Mouse (Mus musculus) splenic B cell, adult 2 months (primary cell): ENCODE data around the gene Art4.

Experiments
- DNase-seq: peaks from one replicate; pipeline ENCODE4 v3.0.0-alpha.2; 2011; ENCODE audit warnings: low read depth, low spot score
- H3K27me3 ChIP-seq: 2 replicates; pipeline ENCODE4 v1.6.1; 2012; ENCODE audit warnings: mild to moderate bottlenecking, low read length, moderate library complexity, mixed read lengths; ENCODE audit not compliant: control insufficient read depth, poor library complexity, insufficient read depth, severe bottlenecking
- H3K36me3 ChIP-seq: 2 replicates; pipeline ENCODE4 v1.6.1; 2012; ENCODE audit warnings: mild to moderate bottlenecking, low read length, moderate library complexity, mixed read lengths; ENCODE audit not compliant: control insufficient read depth, poor library complexity, insufficient read depth, severe bottlenecking

Art4 gene

DNA sequence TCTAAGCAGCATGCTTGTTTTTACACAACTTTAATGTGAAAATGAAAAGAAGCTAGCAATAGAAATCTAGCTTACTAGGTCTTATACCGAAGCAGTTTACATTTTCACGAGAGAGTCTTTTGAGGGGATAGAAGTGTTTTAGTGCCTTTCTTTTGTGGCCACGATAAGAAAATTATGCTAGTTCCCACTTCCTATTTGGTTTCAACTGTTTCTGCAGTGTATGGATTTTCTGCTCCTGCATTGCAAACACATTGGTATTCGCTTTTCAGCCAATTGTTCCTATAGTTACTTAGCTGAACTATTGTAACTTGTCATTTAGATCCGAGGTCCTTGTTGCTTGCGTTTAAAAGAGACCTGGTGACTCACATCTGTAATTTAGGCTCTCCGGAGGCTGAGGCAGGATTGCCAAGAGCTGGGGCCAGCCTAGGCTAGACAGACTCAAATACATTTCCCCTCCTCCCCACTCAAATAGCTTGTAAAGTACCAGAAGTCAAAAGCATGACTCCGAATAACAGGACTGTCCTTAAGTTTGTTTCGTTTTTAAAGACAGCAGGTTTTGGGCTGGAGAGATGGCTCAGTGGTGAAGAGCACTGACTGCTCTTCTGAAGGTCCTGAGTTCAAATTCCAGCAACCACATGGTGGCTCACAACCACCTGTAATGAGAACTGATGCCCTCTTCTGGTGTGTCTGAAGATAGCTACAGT, 52.7 kb downstream of the Art4 start:
- Histone ChIP-seq H3K27me3 (no peaks in the 10 kb centered on the region), H3K36me3 (no peaks in the 10 kb centered on the region)
- peak; percentile 38 for DNase-seq

DNA sequence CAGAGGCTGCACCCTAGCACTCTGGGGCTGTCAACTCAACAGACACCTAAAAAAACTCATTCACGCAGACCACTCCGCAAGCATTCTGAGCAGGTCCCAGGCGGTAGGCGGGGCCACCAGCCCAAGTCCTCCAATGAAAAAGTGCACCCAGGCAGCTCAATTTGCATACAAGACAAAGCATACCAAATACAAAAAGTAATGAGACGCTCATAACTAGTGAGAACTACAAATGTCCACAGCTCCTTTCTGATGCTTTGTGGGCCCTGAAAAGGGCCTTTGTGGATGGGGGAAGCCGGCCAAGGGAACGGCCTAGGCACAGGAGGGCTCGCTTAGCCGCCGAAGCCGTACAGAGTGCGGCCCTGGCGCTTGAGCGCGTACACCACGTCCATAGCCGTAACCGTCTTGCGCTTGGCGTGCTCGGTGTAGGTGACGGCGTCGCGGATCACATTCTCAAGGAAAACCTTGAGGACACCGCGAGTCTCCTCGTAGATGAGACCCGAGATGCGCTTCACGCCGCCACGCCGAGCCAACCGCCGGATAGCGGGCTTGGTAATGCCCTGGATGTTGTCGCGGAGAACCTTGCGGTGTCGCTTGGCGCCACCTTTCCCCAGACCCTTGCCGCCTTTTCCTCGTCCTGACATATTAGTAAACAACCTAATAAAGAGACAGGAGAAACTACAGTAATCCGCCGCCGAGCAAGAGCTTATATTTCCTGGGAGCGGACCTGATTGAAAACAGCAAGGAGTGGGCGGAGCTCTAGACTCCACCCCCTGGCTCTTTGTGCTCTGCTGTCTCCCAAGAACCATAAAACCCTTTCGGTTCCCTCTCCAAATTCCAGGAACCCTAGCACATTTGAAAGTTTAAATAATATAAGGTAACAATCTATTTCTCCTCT, 53.5 kb downstream of the Art4 start, which contains the start of gene Hist4h4:
Hist4h4 (minus strand) TSS at position 677 of the 895 bp plus-strand sequence.
- no peaks in the 10 kb centered on the region for H3K27me3 ChIP-seq
- DNase-seq = peak; percentile 93
- no peaks in the 10 kb centered on the region for H3K36me3 ChIP-seq

DNA sequence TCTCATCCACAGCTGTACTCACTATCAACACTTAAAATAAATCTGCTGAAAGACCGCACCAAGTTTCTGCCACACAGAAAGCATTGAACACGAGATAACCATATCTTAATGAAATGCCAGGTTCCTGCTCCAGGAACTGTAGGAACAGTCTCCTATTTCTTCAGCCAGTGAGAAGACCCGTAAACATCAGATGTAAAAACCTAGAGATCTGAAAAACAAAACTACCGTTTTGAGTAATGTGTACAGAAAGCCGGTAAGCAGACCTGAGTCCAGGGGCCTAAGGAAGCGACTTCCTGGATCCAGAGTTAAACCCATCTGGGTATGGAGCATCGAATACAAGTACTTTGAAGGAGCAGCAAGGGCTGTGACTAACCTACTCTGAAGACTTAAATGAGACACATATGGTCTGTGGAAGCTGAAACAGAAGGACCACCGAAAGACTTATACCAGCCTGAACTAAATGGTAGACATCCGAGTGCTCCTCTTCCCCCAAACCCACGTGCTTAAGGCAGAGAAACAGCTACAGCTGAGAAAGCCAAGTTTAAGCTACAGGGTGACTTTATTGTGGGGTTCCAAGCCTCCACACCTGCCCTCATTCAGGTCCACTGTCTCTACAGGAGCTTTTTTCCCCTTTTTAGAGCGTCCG, 54.3 kb downstream of the Art4 start:
- no peaks in the 10 kb centered on the region for H3K36me3 ChIP-seq
- H3K27me3 ChIP-seq = no peaks in the 10 kb centered on the region
- DNase-seq = no peak

DNA sequence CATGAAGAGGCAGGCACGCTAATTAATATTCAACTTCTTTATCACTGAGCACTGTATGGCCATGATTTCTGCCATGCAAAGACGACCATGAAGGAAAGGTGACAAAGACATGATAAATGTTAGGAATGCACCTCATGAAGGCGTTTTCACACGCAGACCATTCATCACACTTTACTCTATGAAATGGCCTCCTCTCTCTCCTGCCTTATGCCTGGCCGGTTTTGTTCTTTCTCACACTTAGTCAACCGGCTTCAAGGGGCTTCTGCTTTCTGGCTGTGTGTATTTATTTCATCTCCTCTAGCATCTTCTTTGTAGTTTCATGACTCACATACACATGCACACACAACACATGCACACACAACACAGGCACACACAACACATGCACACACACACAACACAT, 56.3 kb downstream of the Art4 start:
- Histone ChIP-seq H3K27me3 (no peaks in the 10 kb centered on the region), H3K36me3 (no peaks in the 10 kb centered on the region)
- no peak for DNase-seq

DNA sequence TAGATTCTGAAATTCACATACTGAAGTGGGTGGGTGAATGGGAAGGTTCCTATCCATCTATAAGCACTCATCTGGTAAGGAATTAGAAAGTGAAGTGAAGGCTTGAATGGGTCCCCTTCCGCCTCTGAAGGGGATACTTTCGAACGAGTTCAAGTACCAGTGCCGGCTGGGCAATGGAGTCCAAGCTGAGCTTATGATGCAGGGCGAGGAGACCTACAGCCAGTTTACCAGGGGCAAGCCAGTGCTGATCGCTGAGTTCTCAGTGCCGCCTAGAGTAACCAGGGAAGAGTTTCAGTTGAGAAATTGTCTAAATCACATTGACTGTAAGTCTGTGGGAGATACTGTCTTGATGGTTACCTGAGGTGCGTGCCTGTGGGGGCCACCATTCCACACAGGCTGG, 56.8 kb downstream of the Art4 start:
- DNase-seq = no peak
- Histone ChIP-seq H3K36me3 (no peaks in the 10 kb centered on the region), H3K27me3 (no peaks in the 10 kb centered on the region)
